ENCODE assay signal across 26 mouse cellular contexts in the genomic region with DNA sequence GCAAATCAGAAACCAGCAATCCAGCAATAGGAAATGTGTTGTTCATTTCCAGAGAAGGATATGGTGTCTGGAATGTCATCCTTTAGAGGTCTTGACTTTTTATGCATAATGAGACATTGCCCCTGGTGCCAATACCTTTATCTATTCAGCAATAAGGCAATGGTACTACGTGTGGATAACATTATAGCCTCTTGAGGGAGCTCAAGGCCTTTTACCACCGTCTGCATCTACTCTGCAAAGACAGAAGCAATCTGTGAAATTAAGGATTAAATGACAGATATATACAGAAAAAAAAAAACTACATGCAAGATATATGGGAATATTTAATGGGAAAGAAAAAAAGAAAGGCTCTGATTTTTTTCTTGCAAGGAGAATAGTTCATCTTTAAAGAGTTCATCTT.
DNase-seq lines count a peak whose midpoint lies in the region; ATAC-seq and TF ChIP-seq lines count a peak whose summit lies in the region.
"Had no signal": no experiment of that assay in that cellular context is flagged by ENCODE, and none has a peak within 500 bp of the region (broad histone marks: within the 10 kb centered on the region; RNA-seq: fewer than 3 reads in every experiment).

No protein-coding gene starts in this region.

- H3K27ac ChIP-seq in forebrain, postnatal 0 days (ENCODE audit: low read depth, low read length) = no peak overlapping the region
- H3K27ac ChIP-seq in forebrain, embryonic 16.5 days (ENCODE audit: low read length) = no peak overlapping the region
- no peak overlapping the region for H3K27ac ChIP-seq in midbrain, postnatal 0 days (ENCODE audit: low read depth, low read length)
- H3K27ac ChIP-seq in midbrain, embryonic 14.5 days (replicated peaks; ENCODE audit: low read depth, low read length) = no peak overlapping the region
- H3K27ac ChIP-seq: embryonic facial prominence, embryonic 10.5 days; embryonic facial prominence, embryonic 15.5 days; forebrain, embryonic 12.5 days; gastrocnemius, adult 2 months; hindbrain, embryonic 10.5 days; intestine, embryonic 15.5 days; liver, embryonic 12.5 days; neural tube, embryonic 13.5 days had no signal

- H3K4me3 ChIP-seq in forebrain, postnatal 0 days (ENCODE audit: low read depth, low read length) = no peak overlapping the region
- H3K4me3 ChIP-seq in forebrain, embryonic 16.5 days (replicated peaks; ENCODE audit: low read length) = no peak overlapping the region
- H3K4me3 ChIP-seq in midbrain, postnatal 0 days (ENCODE audit: low read depth, low read length) = no peak overlapping the region
- H3K4me3 ChIP-seq in midbrain, embryonic 14.5 days (replicated peaks; ENCODE audit: low read depth, low read length) = no peak overlapping the region
- H3K4me3 ChIP-seq: embryonic facial prominence, embryonic 10.5 days; embryonic facial prominence, embryonic 15.5 days; forebrain, embryonic 12.5 days; gastrocnemius, adult 2 months; hindbrain, embryonic 10.5 days; intestine, embryonic 15.5 days; liver, embryonic 12.5 days; neural tube, embryonic 13.5 days had no signal

- H3K9ac ChIP-seq in forebrain, postnatal 0 days = no peak overlapping the region
- H3K9ac ChIP-seq in forebrain, embryonic 16.5 days (replicated peaks; ENCODE audit: low read depth, low read length) = no peak overlapping the region
- H3K9ac ChIP-seq in midbrain, postnatal 0 days (replicated peaks; ENCODE audit: low read length, poor library complexity, severe bottlenecking) = no peak overlapping the region
- H3K9ac ChIP-seq in midbrain, embryonic 14.5 days (replicated peaks; ENCODE audit: low read length) = no peak overlapping the region
- H3K9ac ChIP-seq: embryonic facial prominence, embryonic 15.5 days; forebrain, embryonic 12.5 days; intestine, embryonic 15.5 days; liver, embryonic 12.5 days; liver, postnatal 0 days; neural tube, embryonic 13.5 days had no signal

- TF ChIP-seq CTCF in forebrain, postnatal 0 days (IDR thresholded peaks at IDR 0.05; ENCODE audit: low read depth) = peak; percentile 33
- TF ChIP-seq CTCF in midbrain, postnatal 0 days (IDR thresholded peaks at IDR 0.05) = peak; percentile 47

- H3K27me3 ChIP-seq in forebrain, postnatal 0 days (ENCODE audit: insufficient read depth, low read length) = no peaks in the 10 kb centered on the region
- no peaks in the 10 kb centered on the region for H3K27me3 ChIP-seq in forebrain, embryonic 16.5 days (replicated peaks; ENCODE audit: control insufficient read depth, insufficient read depth, low read length)
- H3K27me3 ChIP-seq in midbrain, postnatal 0 days (ENCODE audit: insufficient read depth, low read length) = no peaks in the 10 kb centered on the region
- H3K27me3 ChIP-seq in midbrain, embryonic 14.5 days (ENCODE audit: control insufficient read depth, insufficient read depth, low read length) = no peaks in the 10 kb centered on the region
- H3K27me3 ChIP-seq: embryonic facial prominence, embryonic 15.5 days; forebrain, embryonic 12.5 days; intestine, embryonic 15.5 days; liver, embryonic 12.5 days; neural tube, embryonic 13.5 days had no signal

- no peaks in the 10 kb centered on the region for H3K4me1 ChIP-seq in forebrain, postnatal 0 days (ENCODE audit: insufficient read depth)
- no peaks in the 10 kb centered on the region for H3K4me1 ChIP-seq in forebrain, embryonic 16.5 days (replicated peaks; ENCODE audit: control insufficient read depth, insufficient read depth, low read length)
- H3K4me1 ChIP-seq in midbrain, postnatal 0 days (ENCODE audit: insufficient read depth, low read length) = no peaks in the 10 kb centered on the region
- no peaks in the 10 kb centered on the region for H3K4me1 ChIP-seq in midbrain, embryonic 14.5 days (ENCODE audit: control insufficient read depth, insufficient read depth, low read length)
- H3K4me1 ChIP-seq: embryonic facial prominence, embryonic 10.5 days; embryonic facial prominence, embryonic 15.5 days; forebrain, embryonic 12.5 days; hindbrain, embryonic 10.5 days; intestine, embryonic 15.5 days; liver, embryonic 12.5 days; neural tube, embryonic 13.5 days had no signal

- DNase-seq in forebrain, postnatal 0 days = no peak
- peak; percentile 16 for DNase-seq in layer of hippocampus, adult 11-12 months (ENCODE audit: low spot score)
- DNase-seq in layer of hippocampus, postnatal 25 days (ENCODE audit: extremely low spot score in 1 of 2, low spot score in 1 of 2) = no peak
- peak; percentile 25 for DNase-seq in midbrain, postnatal 0 days (ENCODE audit: low spot score)
- no peak for DNase-seq in midbrain, embryonic 14.5 days
- DNase-seq in spleen, postnatal 36 days (ENCODE audit: low spot score in 2 of 2) = no peak
- DNase-seq: adrenal gland, postnatal 25 days; cerebellum, adult 8-10 months; gastrocnemius, adult 2 months; gastrocnemius, postnatal 36 days; heart, postnatal 14 days; kidney, adult 2 months; kidney, postnatal 10 days; liver, postnatal 0 days; lung, postnatal 36 days; right cerebral cortex, postnatal 4 days had no signal

- WGBS in forebrain, postnatal 0 days = 61% methylated on average over 2 of the region's 2 CpGs
- WGBS in forebrain, embryonic 16.5 days = 60% methylated on average over 2 of the region's 2 CpGs
- WGBS in midbrain, postnatal 0 days = 67% methylated on average over 2 of the region's 2 CpGs
- 67% methylated on average over 2 of the region's 2 CpGs for WGBS in midbrain, embryonic 14.5 days

- no peak overlapping the region for H3K4me2 ChIP-seq in forebrain, postnatal 0 days (ENCODE audit: low read depth)
- H3K4me2 ChIP-seq in forebrain, embryonic 16.5 days (ENCODE audit: low read length) = no peak overlapping the region
- no peak overlapping the region for H3K4me2 ChIP-seq in midbrain, postnatal 0 days (ENCODE audit: low read depth, low read length, poor library complexity, severe bottlenecking)
- no peak overlapping the region for H3K4me2 ChIP-seq in midbrain, embryonic 14.5 days (ENCODE audit: low read length)
- H3K4me2 ChIP-seq: embryonic facial prominence, embryonic 15.5 days; forebrain, embryonic 12.5 days; intestine, embryonic 15.5 days; liver, embryonic 12.5 days; midbrain, embryonic 11.5 days; neural tube, embryonic 13.5 days had no signal

- no peaks in the 10 kb centered on the region for H3K36me3 ChIP-seq in forebrain, postnatal 0 days (ENCODE audit: insufficient read depth)
- no peaks in the 10 kb centered on the region for H3K36me3 ChIP-seq in forebrain, embryonic 16.5 days (ENCODE audit: control insufficient read depth, insufficient read depth)
- no peaks in the 10 kb centered on the region for H3K36me3 ChIP-seq in midbrain, postnatal 0 days (ENCODE audit: insufficient read depth, low read length)
- H3K36me3 ChIP-seq in midbrain, embryonic 14.5 days (ENCODE audit: control insufficient read depth, insufficient read depth, low read length) = no peaks in the 10 kb centered on the region
- H3K36me3 ChIP-seq: embryonic facial prominence, embryonic 10.5 days; embryonic facial prominence, embryonic 15.5 days; forebrain, embryonic 12.5 days; hindbrain, embryonic 10.5 days; intestine, embryonic 15.5 days; liver, embryonic 12.5 days; neural tube, embryonic 13.5 days had no signal

- no peaks in the 10 kb centered on the region for H3K9me3 ChIP-seq in forebrain, postnatal 0 days (ENCODE audit: low read length)
- H3K9me3 ChIP-seq in forebrain, embryonic 16.5 days (ENCODE audit: control insufficient read depth, low read length) = no peaks in the 10 kb centered on the region
- no peaks in the 10 kb centered on the region for H3K9me3 ChIP-seq in midbrain, postnatal 0 days (ENCODE audit: low read length)
- no peaks in the 10 kb centered on the region for H3K9me3 ChIP-seq in midbrain, embryonic 14.5 days (ENCODE audit: control insufficient read depth, low read length)
- H3K9me3 ChIP-seq: embryonic facial prominence, embryonic 10.5 days; embryonic facial prominence, embryonic 15.5 days; forebrain, embryonic 12.5 days; hindbrain, embryonic 10.5 days; intestine, embryonic 15.5 days; liver, embryonic 12.5 days; neural tube, embryonic 13.5 days had no signal

- ATAC-seq in forebrain, postnatal 0 days = no peak
- no peak for ATAC-seq in forebrain, embryonic 16.5 days
- ATAC-seq in midbrain, postnatal 0 days (ENCODE audit: low FRiP score) = no peak
- ATAC-seq in midbrain, embryonic 14.5 days (ENCODE audit: low FRiP score, low TSS enrichment) = no peak
- ATAC-seq: hindbrain, embryonic 16.5 days; intestine, embryonic 15.5 days; liver, embryonic 12.5 days; liver, postnatal 0 days had no signal

Comparison
In these comparisons a context has a peak if more than half of its experiments do, and no peak if none do; other contexts are left out.
1. DNase-seq: peak in layer of hippocampus, adult 11-12 months (single experiment) and midbrain, postnatal 0 days (single experiment); none in forebrain, postnatal 0 days (single experiment), layer of hippocampus, postnatal 25 days (0 of 2), midbrain, embryonic 14.5 days (single experiment) and spleen, postnatal 36 days (0 of 2).